Mouse (Mus musculus): ENCODE results near the gene Tubb3. TPM values are rescaled to one million over a fixed set of nuclear protein-coding genes. Genes with fewer than 3 reads are reported as not detected.
"Not testable (repeated sequence)": the region's sequence is repeated elsewhere in the genome, so short reads cannot be mapped to it uniquely, and the experiment has no call there.

The Tubb3 gene
- polyA plus RNA-seq, 1 experiment from 2014 or later = 0.75 TPM

- DNase-seq (ENCODE audit: low spot score) = peak; percentile 44
- Histone ChIP-seq H3K4me3 (replicated peaks; ENCODE audit: low read depth, low read length) (peak overlapping the region; percentile 55), H3K27me3 (ENCODE audit: insufficient read depth, low read length) (no peaks in the 10 kb centered on the region), H3K9me3 (replicated peaks; ENCODE audit: low read length) (no peaks in the 10 kb centered on the region), H3K27ac (peak overlapping the region; percentile 60), H3K4me2 (ENCODE audit: low read length) (peak overlapping the region; percentile 74), H3K36me3 (ENCODE audit: insufficient read depth, low read length) (0 out of 2 replicates have a peak, but pooled peaks cover 3% of the 10 kb centered on the region), H3K9ac (ENCODE audit: low read depth, low read length) (peak overlapping the region; percentile 72), H3K4me1 (replicated peaks; ENCODE audit: insufficient read depth, low read length) (peaks cover 8% of the 10 kb centered on the region; the same call in 1 of the 2 replicates)
- peak; percentile 50 for ATAC-seq (replicated peaks; ENCODE audit: low FRiP score, low read depth)
- WGBS = 19% methylated on average over 4 of the region's 4 CpGs
- TF ChIP-seq CTCF (IDR thresholded peaks at IDR 0.05; ENCODE audit: low read depth) = no peak
These were observed 32.3 kb downstream of the Tubb3 start for GRCm38 (mm10) chr8:123443576-123443921.

DNA sequence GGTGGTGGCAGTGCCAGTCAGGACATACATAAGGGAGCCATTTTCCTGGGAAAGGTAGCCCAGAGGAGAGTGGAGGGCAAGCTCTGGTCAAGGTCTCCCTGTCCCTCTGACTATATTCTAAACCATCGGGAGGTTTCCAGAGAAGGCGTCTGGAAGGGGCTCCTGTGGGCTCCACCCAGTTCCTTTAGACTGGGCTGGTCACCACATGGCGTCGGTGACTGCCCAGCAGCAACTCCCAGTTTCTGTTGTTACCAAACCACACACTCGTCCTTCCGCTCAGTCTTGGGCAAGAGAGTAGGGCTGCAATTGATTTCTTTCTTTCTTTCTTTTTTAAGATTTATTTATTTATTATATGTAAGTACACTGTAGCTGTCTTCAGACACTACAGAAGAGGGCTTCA lies 32.9 kb downstream of the Tubb3 start:
- Histone ChIP-seq H3K4me1 (replicated peaks; ENCODE audit: insufficient read depth, low read length) (peaks cover 8% of the 10 kb centered on the region; the same call in 1 of the 2 replicates), H3K27ac (peak overlapping the region; percentile 14; the same call in 1 of the 2 replicates), H3K4me3 (replicated peaks; ENCODE audit: low read depth, low read length) (no peak overlapping the region), H3K9ac (ENCODE audit: low read depth, low read length) (no peak overlapping the region), H3K9me3 (replicated peaks; ENCODE audit: low read length) (no peaks in the 10 kb centered on the region), H3K27me3 (ENCODE audit: insufficient read depth, low read length) (no peaks in the 10 kb centered on the region), H3K4me2 (ENCODE audit: low read length) (peak overlapping the region; percentile 74; the same call in 1 of the 2 replicates), H3K36me3 (ENCODE audit: insufficient read depth, low read length) (0 out of 2 replicates have a peak, but pooled peaks cover 3% of the 10 kb centered on the region)
- no peak for DNase-seq (ENCODE audit: low spot score)
- TF ChIP-seq CTCF (IDR thresholded peaks at IDR 0.05; ENCODE audit: low read depth) = no peak
- ATAC-seq (replicated peaks; ENCODE audit: low FRiP score, low read depth) = no peak
- 81% methylated on average over 6 of the region's 6 CpGs for WGBS

DNA sequence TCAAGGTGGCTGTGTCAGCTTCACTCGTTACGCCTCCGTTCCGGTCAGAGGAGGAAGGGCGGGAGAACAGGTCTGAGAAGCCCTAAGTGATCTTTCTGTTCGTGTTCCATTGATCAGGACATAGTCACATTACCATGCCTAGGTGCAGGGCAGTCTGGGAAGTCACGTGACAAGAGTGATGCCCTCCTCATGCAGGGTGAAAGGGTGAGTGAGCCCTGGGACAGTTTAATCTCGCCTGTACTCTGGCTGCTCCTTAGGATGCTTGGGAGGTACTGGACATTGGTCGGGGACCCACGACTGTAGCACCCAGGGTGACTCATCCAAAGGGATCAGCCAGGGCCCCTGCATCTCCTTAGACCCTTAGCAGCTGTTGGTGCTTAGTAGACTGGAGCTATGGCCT lies 34.8 kb downstream of the Tubb3 start:
- 87% methylated on average over 10 of the region's 10 CpGs for WGBS
- Histone ChIP-seq H3K4me3 (replicated peaks; ENCODE audit: low read depth, low read length) (no peak overlapping the region), H3K9ac (ENCODE audit: low read depth, low read length) (no peak overlapping the region), H3K36me3 (ENCODE audit: insufficient read depth, low read length) (0 out of 2 replicates have a peak, but pooled peaks cover 9% of the 10 kb centered on the region), H3K4me1 (replicated peaks; ENCODE audit: insufficient read depth, low read length) (peaks cover 8% of the 10 kb centered on the region; the same call in 1 of the 2 replicates), H3K27ac (no peak overlapping the region), H3K9me3 (replicated peaks; ENCODE audit: low read length) (no peaks in the 10 kb centered on the region), H3K4me2 (ENCODE audit: low read length) (no peak overlapping the region), H3K27me3 (ENCODE audit: insufficient read depth, low read length) (no peaks in the 10 kb centered on the region)
- no peak for DNase-seq (ENCODE audit: low spot score)
- TF ChIP-seq CTCF (IDR thresholded peaks at IDR 0.05; ENCODE audit: low read depth) = no peak
- no peak for ATAC-seq (replicated peaks; ENCODE audit: low FRiP score, low read depth)

DNA sequence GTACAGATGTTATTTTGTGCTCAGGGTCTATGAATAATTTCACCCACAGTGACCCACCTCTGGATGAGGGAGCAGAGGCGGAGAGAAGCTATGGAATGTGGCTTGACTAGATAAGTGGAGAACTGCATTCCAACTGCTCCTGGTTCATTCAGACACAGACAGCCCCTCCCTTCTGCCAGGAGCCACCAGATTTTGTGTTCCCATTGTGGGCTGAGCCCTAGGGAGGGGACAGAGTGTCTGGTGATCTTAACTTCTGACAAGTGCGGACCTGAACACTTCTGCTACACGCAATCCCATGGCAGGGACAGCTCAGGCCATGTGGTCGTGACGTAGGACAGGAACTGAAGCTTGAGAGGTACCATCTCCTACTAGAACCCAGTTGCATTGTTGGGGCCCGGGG lies 35.6 kb downstream of the Tubb3 start:
- Histone ChIP-seq H3K27ac (no peak overlapping the region), H3K4me1 (replicated peaks; ENCODE audit: insufficient read depth, low read length) (peaks cover 8% of the 10 kb centered on the region; the same call in 1 of the 2 replicates), H3K9me3 (replicated peaks; ENCODE audit: low read length) (no peaks in the 10 kb centered on the region), H3K9ac (ENCODE audit: low read depth, low read length) (no peak overlapping the region), H3K4me2 (ENCODE audit: low read length) (no peak overlapping the region), H3K27me3 (ENCODE audit: insufficient read depth, low read length) (no peaks in the 10 kb centered on the region), H3K4me3 (replicated peaks; ENCODE audit: low read depth, low read length) (no peak overlapping the region), H3K36me3 (ENCODE audit: insufficient read depth, low read length) (0 out of 2 replicates have a peak, but pooled peaks cover 14% of the 10 kb centered on the region)
- DNase-seq (ENCODE audit: low spot score) (no peak), ATAC-seq (replicated peaks; ENCODE audit: low FRiP score, low read depth) (no peak)
- WGBS = 89% methylated on average over 6 of the region's 6 CpGs
- no peak for TF ChIP-seq CTCF (IDR thresholded peaks at IDR 0.05; ENCODE audit: low read depth)

- WGBS = 90% methylated on average over 5 of the region's 5 CpGs
- H3K4me2 ChIP-seq (ENCODE audit: low read length) = no peak overlapping the region
- ATAC-seq (replicated peaks; ENCODE audit: low FRiP score, low read depth) (no peak), DNase-seq (ENCODE audit: low spot score) (no peak)
- H3K4me1 ChIP-seq (replicated peaks; ENCODE audit: insufficient read depth, low read length) = no peaks in the 10 kb centered on the region
- no peak for TF ChIP-seq CTCF (IDR thresholded peaks at IDR 0.05; ENCODE audit: low read depth)
- H3K27me3 ChIP-seq (ENCODE audit: insufficient read depth, low read length) = no peaks in the 10 kb centered on the region
- H3K27ac ChIP-seq = no peak overlapping the region
- peaks cover 40% of the 10 kb centered on the region for H3K36me3 ChIP-seq (ENCODE audit: insufficient read depth, low read length)
- H3K9ac ChIP-seq (ENCODE audit: low read depth, low read length) = no peak overlapping the region
- H3K4me3 ChIP-seq (replicated peaks; ENCODE audit: low read depth, low read length) = no peak overlapping the region
- no peaks in the 10 kb centered on the region for H3K9me3 ChIP-seq (replicated peaks; ENCODE audit: low read length)
These were observed 39.6 kb downstream of the Tubb3 start for GRCm38 (mm10) chr8:123450783-123451182.

DNA sequence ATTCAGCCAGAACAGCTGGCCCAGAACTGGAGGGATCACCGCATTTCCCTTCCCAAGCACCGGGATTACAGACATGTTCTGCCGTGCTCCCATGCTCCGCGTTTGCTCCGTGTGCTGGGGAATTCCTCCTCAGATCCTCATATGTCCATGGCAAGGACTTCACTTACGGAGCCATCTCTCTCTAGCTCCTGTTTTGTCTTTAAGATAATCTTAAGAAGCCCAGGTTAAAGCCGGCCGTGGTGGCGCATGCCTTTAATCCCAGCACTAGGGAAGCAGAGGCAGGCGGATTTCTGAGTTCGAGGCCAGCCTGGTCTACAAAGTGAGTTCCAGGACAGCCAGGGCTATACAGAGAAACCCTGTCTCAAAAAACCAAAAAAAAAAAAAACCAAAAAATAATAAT lies 40.5 kb downstream of the Tubb3 start:
- H3K36me3 ChIP-seq (ENCODE audit: insufficient read depth, low read length) = peaks cover 40% of the 10 kb centered on the region
- ATAC-seq (replicated peaks; ENCODE audit: low FRiP score, low read depth); H3K4me3 ChIP-seq (replicated peaks; ENCODE audit: low read depth, low read length); H3K4me2 ChIP-seq (ENCODE audit: low read length); H3K9ac ChIP-seq (ENCODE audit: low read depth, low read length); H3K27ac ChIP-seq; H3K9me3 ChIP-seq (replicated peaks; ENCODE audit: low read length); H3K27me3 ChIP-seq (ENCODE audit: insufficient read depth, low read length); H3K4me1 ChIP-seq (replicated peaks; ENCODE audit: insufficient read depth, low read length); DNase-seq (ENCODE audit: low spot score): not testable (repeated sequence)
- 96% methylated on average over 12 of the region's 12 CpGs for WGBS

GRCm38 (mm10) chr8:123452149-123452548 lies 40.9 kb downstream of the Tubb3 start:
- Histone ChIP-seq H3K4me3 (replicated peaks; ENCODE audit: low read depth, low read length) (no peak overlapping the region), H3K9ac (ENCODE audit: low read depth, low read length) (no peak overlapping the region), H3K27me3 (ENCODE audit: insufficient read depth, low read length) (no peaks in the 10 kb centered on the region), H3K4me2 (ENCODE audit: low read length) (no peak overlapping the region), H3K9me3 (replicated peaks; ENCODE audit: low read length) (no peaks in the 10 kb centered on the region), H3K27ac (no peak overlapping the region), H3K4me1 (replicated peaks; ENCODE audit: insufficient read depth, low read length) (no peaks in the 10 kb centered on the region), H3K36me3 (ENCODE audit: insufficient read depth, low read length) (peaks cover 38% of the 10 kb centered on the region)
- ATAC-seq (replicated peaks; ENCODE audit: low FRiP score, low read depth) (no peak), DNase-seq (ENCODE audit: low spot score) (no peak)
- 64% methylated on average over 4 of the region's 4 CpGs for WGBS
- TF ChIP-seq CTCF (IDR thresholded peaks at IDR 0.05; ENCODE audit: low read depth) = no peak
